Mouse (Mus musculus): ENCODE results near the gene B3gnt2.

DNA sequence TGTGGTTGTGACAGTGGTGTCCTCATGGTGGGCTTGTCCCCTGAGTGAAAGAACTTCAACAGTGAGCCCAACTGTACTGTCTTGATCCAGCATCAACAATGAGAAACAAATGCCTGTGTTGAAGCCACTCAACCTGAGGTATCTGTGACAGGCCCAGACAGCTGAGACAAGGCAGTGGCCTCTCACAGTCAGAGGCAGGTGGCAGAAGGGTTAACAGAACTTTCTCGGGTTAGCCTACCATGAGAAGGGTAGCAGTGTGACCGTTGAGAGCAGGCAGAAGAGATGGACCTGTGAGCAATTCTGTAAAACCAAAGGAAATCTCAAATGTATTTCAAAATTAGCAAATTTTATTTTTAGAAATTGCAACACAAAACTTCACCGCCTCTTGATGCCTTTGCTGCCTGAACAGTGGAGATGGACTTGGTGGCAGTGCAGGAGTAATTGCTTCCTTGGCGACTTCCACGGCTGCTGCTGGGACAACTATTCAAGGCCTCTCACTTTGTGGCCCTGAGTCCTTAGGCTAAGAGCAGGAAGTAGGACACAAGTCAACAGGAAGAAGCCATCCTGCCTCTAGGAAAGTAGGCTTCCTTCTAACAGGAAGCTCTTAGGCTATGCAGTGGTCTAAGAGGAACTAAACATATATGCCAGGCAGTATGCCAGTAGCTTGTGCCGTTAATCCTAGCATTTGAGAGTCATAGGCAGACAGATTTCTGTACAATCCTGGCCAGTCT lies 80.8 kb downstream of the B3gnt2 start:
- TF ChIP-seq CTCF (IDR thresholded peaks at IDR 0.05; ENCODE audit: extremely low read depth, insufficient read length, insufficient replicate concordance, low read depth, low read length) (no peak), POLR2A (IDR thresholded peaks at IDR 0.05; ENCODE audit: low read depth, low read length) (no peak)

All from small intestine, adult 2 months (tissue).